Mouse (Mus musculus) forebrain, embryonic 11.5 days (tissue): ENCODE results near the gene Hoxb3. TPM values are rescaled to one million over a fixed set of nuclear protein-coding genes. Genes with fewer than 3 reads are reported as not detected.
A peak's percentile ranks its signal among the peaks of the same experiment; 100 is the strongest.

Experiments
- ATAC-seq: fragments of 200-750 bp; cut with Nextera tagmentation; replicated peaks from 2 replicates; pipeline ENCODE4 v1.8.0; 2017; ENCODE audit warnings: moderate TSS enrichment; ENCODE audit not compliant: low FRiP score
- DNase-seq: peaks from one replicate; pipeline ENCODE4 v3.0.0-alpha.2; 2017; ENCODE audit warnings: low spot score
- H3K27ac ChIP-seq: fragments of 300-500 bp; sonication (generic); 2 replicates; pipeline ENCODE4 v1.5.1; 2014; ENCODE audit warnings: low read depth, low read length
- H3K27me3 ChIP-seq: fragments of 300-500 bp; sonication (generic); 2 replicates; pipeline ENCODE4 v1.6.1; 2014; ENCODE audit warnings: mild to moderate bottlenecking, low read length, mixed read lengths; ENCODE audit not compliant: control insufficient read depth, insufficient read depth
- H3K36me3 ChIP-seq: fragments of 300-500 bp; sonication (generic); 2 replicates; pipeline ENCODE4 v1.6.1; 2014; ENCODE audit warnings: mild to moderate bottlenecking, low read length, moderate library complexity, mixed read lengths; ENCODE audit not compliant: control insufficient read depth, insufficient read depth
- H3K4me1 ChIP-seq: fragments of 300-500 bp; sonication (generic); replicated peaks from 2 replicates; pipeline ENCODE4 v1.6.1; 2014; ENCODE audit warnings: low read length, mixed read lengths; ENCODE audit not compliant: control insufficient read depth, insufficient read depth
- H3K4me2 ChIP-seq: fragments of 300-500 bp; sonication (generic); 2 replicates; pipeline ENCODE4 v1.6.1; 2014; ENCODE audit warnings: low read depth, mild to moderate bottlenecking, low read length, moderate library complexity, mixed read lengths; ENCODE audit not compliant: severe bottlenecking
- H3K4me3 ChIP-seq: fragments of 300-500 bp; sonication (generic); 2 replicates; pipeline ENCODE4 v1.5.1; 2014; ENCODE audit warnings: low read depth, low read length
- H3K9ac ChIP-seq: fragments of 300-500 bp; sonication (generic); 2 replicates; pipeline ENCODE4 v1.6.1; 2014; ENCODE audit warnings: low read length
- H3K9me3 ChIP-seq: fragments of 300-500 bp; sonication (generic); 2 replicates; pipeline ENCODE4 v1.6.1; 2016; ENCODE audit warnings: low read length, mixed read lengths; ENCODE audit not compliant: control insufficient read depth
- WGBS: fragments of 180-500 bp; shearing (Covaris S2); extraction: QIAGEN DNeasy Blood & Tissue Kit; methylation state at CpG from one replicate; pipeline ENCODE4 v1.1.7; 2014; 5-methylcytosine and 5-hydroxymethylcytosine counted together
- polyA plus RNA-seq: library from polyadenylated mRNA; unstranded; fragments of >200 nt; fragmentation: Nextera tagmentation; extraction: Ambion mirVana; gene quantifications from 2 replicates; pipeline ENCODE4 v1.2.1, GENCODE M21; 2014

Gene Hoxb3
- polyA plus RNA-seq, 1 experiment from 2014 or later, result not detected

DNA sequence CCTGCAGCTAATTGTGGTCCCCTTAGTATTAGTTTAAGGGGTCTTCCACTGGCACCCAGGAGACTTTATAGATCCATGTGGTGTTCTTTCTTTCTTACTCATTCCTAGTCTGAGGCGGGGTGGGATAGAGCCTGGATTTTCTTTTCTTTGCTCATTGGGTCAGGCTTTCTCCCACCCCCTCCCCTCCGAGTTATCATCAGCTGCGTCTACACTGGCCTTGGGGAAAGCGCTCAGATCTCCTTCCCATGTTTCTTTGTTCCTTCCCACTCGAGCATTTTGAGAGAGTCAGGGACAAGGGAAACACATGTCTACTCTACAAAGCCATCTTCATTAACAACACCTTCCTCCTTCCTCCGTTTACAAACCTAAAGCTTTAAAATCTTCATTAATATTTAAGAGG lies 13.9 kb downstream of the Hoxb3 start:
- Histone ChIP-seq H3K4me3 (no peak overlapping the region), H3K27ac (no peak overlapping the region), H3K4me2 (no peak overlapping the region), H3K4me1 (0 out of 2 replicates have a peak, but pooled peaks cover 2% of the 10 kb centered on the region), H3K9me3 (no peaks in the 10 kb centered on the region), H3K9ac (no peak overlapping the region), H3K27me3 (peaks cover 97% of the 10 kb centered on the region), H3K36me3 (no peaks in the 10 kb centered on the region)
- no peak for DNase-seq
- ATAC-seq, result no peak
- WGBS, result 3% methylated on average over 6 of the region's 6 CpGs

DNA sequence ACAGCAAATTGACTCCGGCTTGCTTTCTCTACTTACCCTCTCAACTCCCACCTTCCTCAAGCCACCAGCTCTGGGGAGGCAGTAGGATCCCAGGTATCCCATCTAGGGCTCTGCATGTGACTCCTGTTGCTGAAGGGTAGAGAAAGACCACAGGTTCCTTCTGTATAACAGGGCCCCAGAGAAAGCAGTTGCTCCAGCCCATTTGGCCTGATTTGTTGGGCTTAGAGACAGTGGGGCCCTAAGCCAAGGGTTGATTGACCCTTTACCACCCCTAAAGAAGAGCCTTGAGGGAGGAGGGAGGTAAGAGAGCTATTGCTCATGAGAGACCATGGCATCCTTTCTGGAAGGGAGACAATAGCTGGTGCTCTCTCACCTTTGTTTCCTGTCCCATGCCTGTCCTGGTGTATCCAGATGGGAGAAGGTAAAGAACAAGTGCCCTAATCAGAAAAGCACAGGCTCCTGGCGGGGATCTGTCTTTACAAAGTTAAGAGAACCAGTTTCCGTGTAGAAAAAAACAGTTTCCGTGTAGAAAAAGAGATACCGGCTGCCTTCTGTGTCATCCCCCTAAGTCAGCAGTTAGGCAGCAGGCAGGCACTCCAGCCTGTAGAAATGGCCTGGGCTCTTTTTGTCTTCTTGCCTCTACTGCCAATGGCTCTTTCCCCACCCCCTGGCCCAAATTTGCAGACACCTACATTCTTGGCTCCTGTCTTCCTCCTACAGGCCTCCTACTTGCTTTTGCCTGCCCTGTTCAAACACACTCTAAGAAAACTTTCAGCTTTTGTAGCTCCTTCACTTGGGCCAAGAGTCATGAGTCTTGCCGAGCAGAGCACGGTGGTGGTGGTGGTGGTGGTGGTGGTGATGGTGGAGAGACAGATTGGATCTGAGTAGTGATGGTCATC lies 16.1 kb downstream of the Hoxb3 start:
- H3K4me2 ChIP-seq, result no peak overlapping the region
- H3K4me3 ChIP-seq, result no peak overlapping the region
- ATAC-seq (no peak), DNase-seq (peak; percentile 54)
- no peaks in the 10 kb centered on the region for H3K9me3 ChIP-seq
- peaks cover 97% of the 10 kb centered on the region for H3K27me3 ChIP-seq
- H3K27ac ChIP-seq, result no peak overlapping the region
- 9% methylated on average over 7 of the region's 7 CpGs for WGBS
- H3K36me3 ChIP-seq, result no peaks in the 10 kb centered on the region
- 0 out of 2 replicates have a peak, but pooled peaks cover 2% of the 10 kb centered on the region for H3K4me1 ChIP-seq
- H3K9ac ChIP-seq, result no peak overlapping the region

DNA sequence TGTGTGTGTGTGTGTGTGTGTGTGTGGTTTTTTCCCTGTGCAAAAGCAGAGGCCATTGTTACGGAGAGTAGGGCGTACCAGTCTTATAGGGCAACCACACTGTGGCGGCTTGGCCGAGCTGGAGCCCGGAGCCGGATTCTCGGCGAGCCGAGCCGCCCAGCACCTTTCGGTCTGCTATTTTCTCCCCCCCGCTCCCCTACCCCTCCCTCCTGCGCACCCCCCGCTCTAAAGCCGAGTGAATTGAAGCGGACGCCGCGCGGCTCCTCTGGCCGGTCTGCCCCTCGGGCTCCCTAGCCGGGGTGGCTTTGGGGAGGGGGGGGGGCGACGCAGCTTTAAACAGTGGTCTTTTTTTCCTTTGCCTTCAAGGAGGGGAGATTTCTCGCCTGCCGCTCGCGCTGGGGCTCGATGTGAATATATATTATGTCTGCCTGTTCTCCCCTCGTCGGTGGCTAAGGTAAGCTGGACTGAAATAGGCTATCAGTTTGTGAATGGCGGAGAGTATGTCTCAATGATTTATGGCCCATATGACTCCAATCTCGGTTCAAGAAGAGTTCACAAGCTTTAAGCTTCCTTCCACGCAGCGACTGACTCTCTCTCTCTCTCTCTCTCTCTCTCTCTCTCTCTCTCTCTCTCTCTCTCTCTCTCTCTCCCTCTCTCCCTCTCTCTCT lies 17.7 kb downstream of the Hoxb3 start:
- peak; percentile 60 for DNase-seq
- H3K9ac ChIP-seq, result no peak overlapping the region
- WGBS, result under 1% methylated on average over 26 of the region's 36 CpGs
- H3K36me3 ChIP-seq, result no peaks in the 10 kb centered on the region
- H3K4me1 ChIP-seq, result 0 out of 2 replicates have a peak, but pooled peaks cover 2% of the 10 kb centered on the region
- H3K4me2 ChIP-seq, result no peak overlapping the region
- no peak for ATAC-seq
- H3K27me3 ChIP-seq, result peaks cover 97% of the 10 kb centered on the region
- H3K27ac ChIP-seq, result no peak overlapping the region
- no peaks in the 10 kb centered on the region for H3K9me3 ChIP-seq
- no peak overlapping the region for H3K4me3 ChIP-seq

DNA sequence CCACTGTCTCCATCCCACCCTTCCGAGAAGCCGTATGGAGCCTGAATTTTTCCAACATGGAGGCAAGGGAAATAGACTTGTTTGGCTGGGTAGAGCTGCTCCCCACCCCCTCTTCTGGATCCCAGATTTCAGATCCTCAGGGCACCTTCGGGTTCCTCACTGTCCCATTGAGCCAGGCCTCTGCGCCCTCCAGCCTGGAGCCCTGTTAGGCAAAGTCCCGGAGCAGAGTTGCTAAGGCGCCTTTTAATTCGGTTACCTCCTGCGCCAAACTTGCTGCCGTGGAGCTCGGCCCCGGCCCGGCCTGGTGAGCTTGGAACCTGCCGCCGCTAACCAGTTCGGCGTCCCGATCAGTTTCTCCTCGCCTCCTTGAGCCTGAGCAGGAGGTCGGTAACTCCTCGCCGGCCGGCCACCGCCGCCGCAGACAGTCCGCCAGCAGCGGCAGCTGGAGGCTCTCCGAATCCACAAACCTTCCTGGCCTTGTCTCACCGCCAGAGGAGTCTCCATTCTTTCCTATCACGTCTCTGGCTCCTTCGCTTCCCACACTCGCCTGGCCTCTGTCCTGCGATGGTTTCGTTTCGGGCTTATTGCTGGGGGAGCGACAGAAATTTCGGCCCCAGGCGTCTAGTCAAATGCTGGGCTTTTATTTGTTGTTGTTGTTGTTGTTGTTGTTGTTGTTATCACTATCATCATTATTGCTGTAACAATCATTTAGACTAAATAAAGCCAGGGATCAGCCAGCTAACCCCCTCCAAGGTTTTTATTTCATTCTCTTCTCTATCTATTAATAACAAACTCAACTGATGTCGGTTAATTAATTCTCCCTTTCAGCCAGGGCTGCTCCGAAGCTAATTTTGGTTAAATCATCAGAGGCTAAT lies 18.8 kb downstream of the Hoxb3 start:
- no peak for ATAC-seq
- Histone ChIP-seq H3K27ac (no peak overlapping the region), H3K36me3 (no peaks in the 10 kb centered on the region), H3K4me2 (no peak overlapping the region), H3K4me3 (no peak overlapping the region), H3K9me3 (no peaks in the 10 kb centered on the region), H3K9ac (no peak overlapping the region), H3K27me3 (peaks cover 97% of the 10 kb centered on the region), H3K4me1 (0 out of 2 replicates have a peak, but pooled peaks cover 2% of the 10 kb centered on the region)
- no peak for DNase-seq
- under 1% methylated on average over 40 of the region's 40 CpGs for WGBS

DNA sequence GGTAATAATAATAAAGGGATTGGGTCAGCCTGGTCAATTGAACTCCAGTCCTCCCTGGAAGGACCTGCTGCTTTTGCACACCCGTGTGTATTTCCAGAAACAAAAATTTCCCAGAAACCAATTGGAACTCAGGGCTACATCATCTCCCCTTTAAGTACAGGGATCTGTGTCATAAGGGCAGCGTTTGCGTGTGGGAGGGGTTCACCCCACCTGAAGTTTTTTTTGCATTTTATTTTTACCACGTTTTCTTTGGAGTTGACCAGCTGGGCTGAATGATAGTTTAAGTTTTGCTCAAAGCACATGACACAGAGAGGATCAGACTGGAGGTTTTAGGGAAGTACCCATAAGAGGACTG lies 19.4 kb downstream of the Hoxb3 start:
- Histone ChIP-seq H3K4me3 (no peak overlapping the region), H3K27ac (no peak overlapping the region), H3K27me3 (peaks cover 95% of the 10 kb centered on the region), H3K36me3 (no peaks in the 10 kb centered on the region), H3K4me2 (no peak overlapping the region), H3K9ac (no peak overlapping the region), H3K9me3 (no peaks in the 10 kb centered on the region), H3K4me1 (0 out of 2 replicates have a peak, but pooled peaks cover 2% of the 10 kb centered on the region)
- 3% methylated on average over 4 of the region's 4 CpGs for WGBS
- no peak for ATAC-seq
- no peak for DNase-seq

DNA sequence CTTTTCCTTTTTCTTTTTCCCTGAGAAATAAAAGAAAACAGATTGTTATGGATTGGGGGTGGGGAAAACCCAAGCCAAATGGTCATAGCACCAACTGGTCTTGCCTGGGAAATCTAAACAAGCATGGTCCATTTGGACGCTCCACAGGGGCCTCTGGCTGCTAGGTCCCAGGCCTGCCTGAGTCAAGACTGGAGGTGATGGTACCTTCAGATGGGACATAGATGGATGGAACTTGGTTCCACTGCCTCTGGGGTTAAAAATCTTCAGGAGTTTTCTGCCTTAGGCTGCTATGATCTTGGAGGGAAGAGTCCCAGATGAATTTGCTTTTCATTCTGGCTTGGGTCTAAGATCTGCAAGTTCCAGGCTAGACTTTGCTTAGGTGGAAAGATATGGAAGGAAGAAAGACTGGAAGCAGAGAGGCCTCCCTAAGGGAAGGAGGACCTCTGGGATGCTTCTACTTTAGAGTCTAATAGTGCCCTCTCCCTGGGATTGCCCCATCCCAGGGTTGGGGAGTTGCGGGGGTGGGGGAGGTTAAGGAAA lies 20.1 kb downstream of the Hoxb3 start:
- Histone ChIP-seq H3K9me3 (no peaks in the 10 kb centered on the region), H3K4me3 (no peak overlapping the region), H3K4me2 (no peak overlapping the region), H3K27ac (no peak overlapping the region), H3K9ac (no peak overlapping the region), H3K4me1 (0 out of 2 replicates have a peak, but pooled peaks cover 2% of the 10 kb centered on the region), H3K36me3 (no peaks in the 10 kb centered on the region), H3K27me3 (peaks cover 94% of the 10 kb centered on the region)
- 4% methylated on average over 2 of the region's 2 CpGs for WGBS
- ATAC-seq, result no peak
- DNase-seq, result peak; percentile 41

DNA sequence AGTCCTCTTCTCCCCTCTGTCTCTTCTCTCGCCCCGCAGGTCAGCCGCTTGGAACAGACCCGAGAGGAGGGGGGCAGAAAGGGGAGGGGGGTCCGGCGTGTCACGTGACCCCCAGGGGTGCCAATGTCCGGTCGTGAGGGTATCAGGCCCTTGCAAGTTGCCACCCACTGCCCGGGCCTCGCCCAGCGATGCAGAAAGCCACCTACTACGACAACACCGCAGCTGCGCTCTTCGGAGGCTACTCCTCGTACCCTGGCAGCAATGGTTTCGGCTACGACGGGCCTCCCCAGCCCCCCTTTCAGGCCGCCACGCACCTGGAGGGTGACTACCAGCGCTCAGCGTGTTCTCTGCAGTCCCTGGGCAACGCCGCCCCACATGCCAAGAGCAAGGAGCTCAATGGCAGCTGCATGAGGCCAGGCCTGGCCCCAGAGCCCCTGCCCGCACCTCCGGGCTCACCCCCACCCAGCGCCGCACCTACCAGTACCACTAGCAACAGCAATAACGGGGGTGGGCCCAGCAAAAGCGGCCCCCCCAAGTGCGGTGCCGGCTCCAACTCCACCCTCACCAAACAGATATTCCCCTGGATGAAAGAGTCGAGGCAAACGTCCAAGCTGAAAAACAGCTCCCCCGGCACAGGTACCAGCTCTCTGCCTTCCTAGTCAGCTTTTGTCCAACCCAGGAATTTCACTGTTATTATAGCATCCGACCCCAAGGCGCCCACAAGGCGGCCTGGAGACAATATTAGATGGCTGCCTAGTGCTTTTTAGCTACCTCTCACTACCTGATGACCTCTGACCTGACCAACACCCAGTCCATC lies 21.1 kb downstream of the Hoxb3 start:
- no peak for ATAC-seq
- WGBS, result under 1% methylated on average over 39 of the region's 40 CpGs
- H3K4me3 ChIP-seq, result no peak overlapping the region
- peak; percentile 59 for DNase-seq
- no peaks in the 10 kb centered on the region for H3K36me3 ChIP-seq
- no peak overlapping the region for H3K4me2 ChIP-seq
- no peaks in the 10 kb centered on the region for H3K9me3 ChIP-seq
- no peak overlapping the region for H3K9ac ChIP-seq
- peaks cover 94% of the 10 kb centered on the region for H3K27me3 ChIP-seq
- H3K4me1 ChIP-seq, result 0 out of 2 replicates have a peak, but pooled peaks cover 2% of the 10 kb centered on the region
- no peak overlapping the region for H3K27ac ChIP-seq
